Mouse (Mus musculus) cortical plate, adult 2 months (tissue): ENCODE results near the gene Cct8.

Source experiments
- CTCF ChIP-seq: fragments of 200-500 bp; IDR thresholded peaks from 2 replicates; pipeline ENCODE4 v1.5.1; 2011; ENCODE audit warnings: mild to moderate bottlenecking, control low read depth, low read length; ENCODE audit not compliant: insufficient read depth; ENCODE audit errors: extremely low read depth
- POLR2A ChIP-seq: fragments of 200-500 bp; IDR thresholded peaks from 2 replicates; pipeline ENCODE4 v1.6.1; 2011; ENCODE audit warnings: mild to moderate bottlenecking, low read length, control low read depth; ENCODE audit not compliant: insufficient read depth; ENCODE audit errors: extremely low read depth

- TF ChIP-seq CTCF (no peak), POLR2A (no peak)
These were observed 7.1 kb downstream of the Cct8 start for GRCm38 (mm10) chr16:87488605-87489004.
